Mouse (Mus musculus): ENCODE measurements around the gene Kcnip1.

DNA sequence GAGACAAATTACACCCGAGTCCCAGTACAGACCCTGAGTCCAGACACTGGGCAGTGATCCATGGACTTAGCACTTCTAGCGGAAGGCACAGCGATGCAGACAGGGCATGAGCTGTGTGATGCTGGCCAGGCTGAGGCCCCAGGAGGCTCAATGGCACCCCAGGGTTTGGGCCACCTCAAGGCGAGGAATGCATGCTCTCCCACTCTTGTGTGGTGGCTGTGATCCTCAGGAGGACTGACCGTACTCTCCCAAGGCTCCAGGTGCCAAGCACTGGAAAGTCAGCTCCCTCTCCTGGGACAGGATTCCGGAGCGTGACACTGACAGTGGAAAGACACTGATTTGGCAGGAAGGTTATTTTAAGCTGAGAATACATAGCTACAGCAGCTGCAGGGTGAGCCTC is 79.9 kb downstream of the Kcnip1 start:
- TF ChIP-seq CTCF (IDR thresholded peaks at IDR 0.05; ENCODE audit: low read depth), result no peak
- no peak for TF ChIP-seq EP300 (optimal IDR thresholded peaks at IDR 0.05)

Measured in stomach, postnatal 0 days (tissue).